Mouse (Mus musculus): ENCODE measurements around the gene Nav1. TPM values are rescaled to one million over a fixed set of nuclear protein-coding genes. Genes with fewer than 3 reads are reported as not detected.

Gene Nav1
- total and polyA plus RNA-seq, 2 experiments = 0.83 to 1.8 TPM

GRCm38 (mm10) chr1:135448940-135449339, 158.2 kb downstream of the Nav1 start:
- Histone ChIP-seq H3K4me3 (ENCODE audit: insufficient read depth, low read depth, low read length) (no peak overlapping the region), H3K79me2 (ENCODE audit: control insufficient read depth, insufficient read depth, low read length) (no peaks in the 10 kb centered on the region), H3K27ac (replicated peaks; ENCODE audit: insufficient read depth, low read depth, low read length) (no peak overlapping the region), H3K36me3 (ENCODE audit: control insufficient read depth, insufficient read depth, low read length) (no peaks in the 10 kb centered on the region), H3K4me1 (ENCODE audit: control insufficient read depth, insufficient read depth, low read length) (no peaks in the 10 kb centered on the region), H3K27me3 (ENCODE audit: control insufficient read depth, insufficient read depth, low read length) (no peaks in the 10 kb centered on the region), H3K9ac (ENCODE audit: low read depth, low read length) (no peak overlapping the region)
- 78% methylated on average over 5 of the region's 5 CpGs for WGBS
- no peak for DNase-seq (ENCODE audit: extremely low read depth, low read depth, low spot score)
- TF ChIP-seq POLR2A (IDR thresholded peaks at IDR 0.05; ENCODE audit: extremely low read depth, insufficient read depth, low read length) = no peak
- no peak for TF ChIP-seq CTCF (IDR thresholded peaks at IDR 0.05; ENCODE audit: low read depth, low read length)

GRCm38 (mm10) chr1:135443506-135443905, 163.6 kb downstream of the Nav1 start:
- no peak overlapping the region for H3K9ac ChIP-seq (ENCODE audit: low read depth, low read length)
- no peaks in the 10 kb centered on the region for H3K79me2 ChIP-seq (ENCODE audit: control insufficient read depth, insufficient read depth, low read length)
- no peaks in the 10 kb centered on the region for H3K4me1 ChIP-seq (ENCODE audit: control insufficient read depth, insufficient read depth, low read length)
- WGBS = 92% methylated on average over 12 of the region's 12 CpGs
- H3K4me3 ChIP-seq (ENCODE audit: insufficient read depth, low read depth, low read length) = no peak overlapping the region
- TF ChIP-seq POLR2A (IDR thresholded peaks at IDR 0.05; ENCODE audit: extremely low read depth, insufficient read depth, low read length) (no peak), CTCF (IDR thresholded peaks at IDR 0.05; ENCODE audit: low read depth, low read length) (no peak)
- DNase-seq (ENCODE audit: extremely low read depth, low read depth, low spot score) = no peak
- H3K36me3 ChIP-seq (ENCODE audit: control insufficient read depth, insufficient read depth, low read length) = no peaks in the 10 kb centered on the region
- H3K27me3 ChIP-seq (ENCODE audit: control insufficient read depth, insufficient read depth, low read length) = no peaks in the 10 kb centered on the region
- no peak overlapping the region for H3K27ac ChIP-seq (replicated peaks; ENCODE audit: insufficient read depth, low read depth, low read length)

- H3K36me3 ChIP-seq (ENCODE audit: control insufficient read depth, insufficient read depth, low read length) = no peaks in the 10 kb centered on the region
- 93% methylated on average over 3 of the region's 3 CpGs for WGBS
- no peak overlapping the region for H3K27ac ChIP-seq (replicated peaks; ENCODE audit: insufficient read depth, low read depth, low read length)
- no peak overlapping the region for H3K9ac ChIP-seq (ENCODE audit: low read depth, low read length)
- no peak for DNase-seq (ENCODE audit: extremely low read depth, low read depth, low spot score)
- H3K27me3 ChIP-seq (ENCODE audit: control insufficient read depth, insufficient read depth, low read length) = no peaks in the 10 kb centered on the region
- no peaks in the 10 kb centered on the region for H3K79me2 ChIP-seq (ENCODE audit: control insufficient read depth, insufficient read depth, low read length)
- TF ChIP-seq POLR2A (IDR thresholded peaks at IDR 0.05; ENCODE audit: extremely low read depth, insufficient read depth, low read length) (no peak), CTCF (IDR thresholded peaks at IDR 0.05; ENCODE audit: low read depth, low read length) (no peak)
- no peaks in the 10 kb centered on the region for H3K4me1 ChIP-seq (ENCODE audit: control insufficient read depth, insufficient read depth, low read length)
- H3K4me3 ChIP-seq (ENCODE audit: insufficient read depth, low read depth, low read length) = no peak overlapping the region
These were observed 165.2 kb downstream of the Nav1 start for GRCm38 (mm10) chr1:135441861-135442260.

- H3K27ac ChIP-seq (replicated peaks; ENCODE audit: insufficient read depth, low read depth, low read length) = no peak overlapping the region
- H3K4me1 ChIP-seq (ENCODE audit: control insufficient read depth, insufficient read depth, low read length) = no peaks in the 10 kb centered on the region
- TF ChIP-seq POLR2A (IDR thresholded peaks at IDR 0.05; ENCODE audit: extremely low read depth, insufficient read depth, low read length) = no peak
- no peaks in the 10 kb centered on the region for H3K79me2 ChIP-seq (ENCODE audit: control insufficient read depth, insufficient read depth, low read length)
- H3K9ac ChIP-seq (ENCODE audit: low read depth, low read length) = no peak overlapping the region
- WGBS = 84% methylated on average over 6 of the region's 6 CpGs
- H3K4me3 ChIP-seq (ENCODE audit: insufficient read depth, low read depth, low read length) = no peak overlapping the region
- H3K27me3 ChIP-seq (ENCODE audit: control insufficient read depth, insufficient read depth, low read length) = no peaks in the 10 kb centered on the region
- no peak for DNase-seq (ENCODE audit: extremely low read depth, low read depth, low spot score)
- H3K36me3 ChIP-seq (ENCODE audit: control insufficient read depth, insufficient read depth, low read length) = no peaks in the 10 kb centered on the region
These were observed 166.1 kb downstream of the Nav1 start for GRCm38 (mm10) chr1:135440986-135441385.

- no peak for DNase-seq (ENCODE audit: extremely low read depth, low read depth, low spot score)
- Histone ChIP-seq H3K4me1 (ENCODE audit: control insufficient read depth, insufficient read depth, low read length) (no peaks in the 10 kb centered on the region), H3K27ac (replicated peaks; ENCODE audit: insufficient read depth, low read depth, low read length) (no peak overlapping the region), H3K27me3 (ENCODE audit: control insufficient read depth, insufficient read depth, low read length) (no peaks in the 10 kb centered on the region), H3K36me3 (ENCODE audit: control insufficient read depth, insufficient read depth, low read length) (no peaks in the 10 kb centered on the region), H3K9ac (ENCODE audit: low read depth, low read length) (no peak overlapping the region), H3K4me3 (ENCODE audit: insufficient read depth, low read depth, low read length) (no peak overlapping the region), H3K79me2 (ENCODE audit: control insufficient read depth, insufficient read depth, low read length) (no peaks in the 10 kb centered on the region)
- TF ChIP-seq CTCF (IDR thresholded peaks at IDR 0.05; ENCODE audit: low read depth, low read length) (no peak), POLR2A (IDR thresholded peaks at IDR 0.05; ENCODE audit: extremely low read depth, insufficient read depth, low read length) (no peak)
- WGBS = 93% methylated on average over 6 of the region's 6 CpGs
These were observed 168.3 kb downstream of the Nav1 start for GRCm38 (mm10) chr1:135438801-135439200.

GRCm38 (mm10) chr1:135435823-135436222, 171.3 kb downstream of the Nav1 start:
- Histone ChIP-seq H3K27me3 (ENCODE audit: control insufficient read depth, insufficient read depth, low read length) (no peaks in the 10 kb centered on the region), H3K27ac (replicated peaks; ENCODE audit: insufficient read depth, low read depth, low read length) (no peak overlapping the region), H3K4me3 (ENCODE audit: insufficient read depth, low read depth, low read length) (no peak overlapping the region), H3K79me2 (ENCODE audit: control insufficient read depth, insufficient read depth, low read length) (no peaks in the 10 kb centered on the region), H3K9ac (ENCODE audit: low read depth, low read length) (no peak overlapping the region), H3K4me1 (ENCODE audit: control insufficient read depth, insufficient read depth, low read length) (no peaks in the 10 kb centered on the region), H3K36me3 (ENCODE audit: control insufficient read depth, insufficient read depth, low read length) (no peaks in the 10 kb centered on the region)
- TF ChIP-seq CTCF (IDR thresholded peaks at IDR 0.05; ENCODE audit: low read depth, low read length) (no peak), POLR2A (IDR thresholded peaks at IDR 0.05; ENCODE audit: extremely low read depth, insufficient read depth, low read length) (no peak)
- DNase-seq (ENCODE audit: extremely low read depth, low read depth, low spot score) = no peak
- WGBS = 20% methylated on average over 2 of the region's 2 CpGs

All from liver, adult 2 months (tissue).